Mouse (Mus musculus): Measurements from ENCODE around the gene Pemt. TPM values are rescaled to one million over a fixed set of nuclear protein-coding genes. Genes with fewer than 3 reads are reported as not detected.

Gene Pemt
- polyA plus RNA-seq, 1 experiment from 2014 or later = 6.7 TPM

GRCm38 (mm10) chr11:60073936-60074502, 27.7 kb upstream of the Pemt start:
- H3K9ac ChIP-seq = no peak overlapping the region
- no peak overlapping the region for H3K4me3 ChIP-seq
- 43% methylated on average over 15 of the region's 15 CpGs for WGBS
- 0 out of 2 replicates have a peak, but pooled peaks cover 2% of the 10 kb centered on the region for H3K4me1 ChIP-seq
- no peak overlapping the region for H3K27ac ChIP-seq
- no peak overlapping the region for H3K4me2 ChIP-seq
- H3K27me3 ChIP-seq = no peaks in the 10 kb centered on the region
- ATAC-seq (ENCODE audit: borderline replicate concordance, extremely low read depth, low FRiP score, low TSS enrichment) = no peak
- no peaks in the 10 kb centered on the region for H3K36me3 ChIP-seq
- no peaks in the 10 kb centered on the region for H3K9me3 ChIP-seq

DNA sequence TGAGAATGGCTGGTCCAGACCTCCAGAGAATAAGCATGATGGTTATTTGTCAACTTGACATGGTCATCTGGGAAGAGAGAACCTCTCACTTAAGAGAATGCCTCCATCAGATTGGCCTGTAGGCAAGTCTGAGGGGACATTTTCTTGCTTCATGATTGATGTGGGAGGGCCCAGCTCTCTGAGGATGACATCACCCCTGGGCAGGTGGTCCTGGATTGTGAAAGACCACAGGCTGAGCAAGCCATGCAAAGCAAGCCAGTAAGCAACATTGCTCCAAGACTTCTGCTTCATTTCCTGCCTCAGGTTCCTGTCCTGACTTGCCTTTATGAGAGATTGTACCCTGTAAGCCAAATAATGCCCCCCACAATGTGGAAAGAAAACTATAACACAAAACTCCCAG, 26.8 kb upstream of the Pemt start:
- Histone ChIP-seq H3K4me2 (no peak overlapping the region), H3K36me3 (no peaks in the 10 kb centered on the region), H3K4me1 (0 out of 2 replicates have a peak, but pooled peaks cover 2% of the 10 kb centered on the region), H3K9me3 (no peaks in the 10 kb centered on the region), H3K27ac (no peak overlapping the region), H3K9ac (no peak overlapping the region), H3K27me3 (no peaks in the 10 kb centered on the region), H3K4me3 (no peak overlapping the region)
- no peak for ATAC-seq (ENCODE audit: borderline replicate concordance, extremely low read depth, low FRiP score, low TSS enrichment)

GRCm38 (mm10) chr11:60071221-60071620, 24.9 kb upstream of the Pemt start:
- H3K36me3 ChIP-seq = no peaks in the 10 kb centered on the region
- H3K4me1 ChIP-seq = 0 out of 2 replicates have a peak, but pooled peaks cover 2% of the 10 kb centered on the region
- ATAC-seq (ENCODE audit: borderline replicate concordance, extremely low read depth, low FRiP score, low TSS enrichment) = no peak
- no peaks in the 10 kb centered on the region for H3K27me3 ChIP-seq
- H3K4me3 ChIP-seq = no peak overlapping the region
- no peak overlapping the region for H3K9ac ChIP-seq
- no peaks in the 10 kb centered on the region for H3K9me3 ChIP-seq
- 82% methylated on average over 6 of the region's 6 CpGs for WGBS
- H3K27ac ChIP-seq = no peak overlapping the region
- H3K4me2 ChIP-seq = no peak overlapping the region

DNA sequence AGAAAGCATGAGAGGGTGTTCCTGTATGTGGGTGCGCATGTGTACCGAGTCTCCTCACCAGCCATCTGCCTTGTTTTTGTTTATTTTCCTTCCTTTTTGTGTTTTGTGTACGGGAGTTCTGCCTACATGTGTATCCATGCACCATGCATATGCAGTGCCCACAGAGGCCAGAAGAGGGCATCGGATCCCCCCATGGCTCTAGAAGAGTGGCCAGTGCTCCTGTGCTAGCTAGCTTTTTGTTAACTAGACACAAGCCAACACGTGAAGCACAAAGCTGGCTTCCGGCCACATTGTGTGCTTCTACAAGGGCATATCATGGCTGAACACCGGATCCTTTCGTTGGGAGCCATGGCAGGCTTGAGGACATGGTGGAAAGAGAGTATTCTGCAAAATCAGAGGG, 24.3 kb upstream of the Pemt start:
- H3K9ac ChIP-seq = no peak overlapping the region
- H3K4me2 ChIP-seq = no peak overlapping the region
- no peaks in the 10 kb centered on the region for H3K9me3 ChIP-seq
- H3K4me3 ChIP-seq = no peak overlapping the region
- H3K27ac ChIP-seq = no peak overlapping the region
- WGBS = 30% methylated on average over 8 of the region's 8 CpGs
- H3K4me1 ChIP-seq = 0 out of 2 replicates have a peak, but pooled peaks cover 2% of the 10 kb centered on the region
- H3K36me3 ChIP-seq = no peaks in the 10 kb centered on the region
- no peak; the same call in 1 of the 2 replicates for ATAC-seq (ENCODE audit: borderline replicate concordance, extremely low read depth, low FRiP score, low TSS enrichment)
- H3K27me3 ChIP-seq = no peaks in the 10 kb centered on the region

DNA sequence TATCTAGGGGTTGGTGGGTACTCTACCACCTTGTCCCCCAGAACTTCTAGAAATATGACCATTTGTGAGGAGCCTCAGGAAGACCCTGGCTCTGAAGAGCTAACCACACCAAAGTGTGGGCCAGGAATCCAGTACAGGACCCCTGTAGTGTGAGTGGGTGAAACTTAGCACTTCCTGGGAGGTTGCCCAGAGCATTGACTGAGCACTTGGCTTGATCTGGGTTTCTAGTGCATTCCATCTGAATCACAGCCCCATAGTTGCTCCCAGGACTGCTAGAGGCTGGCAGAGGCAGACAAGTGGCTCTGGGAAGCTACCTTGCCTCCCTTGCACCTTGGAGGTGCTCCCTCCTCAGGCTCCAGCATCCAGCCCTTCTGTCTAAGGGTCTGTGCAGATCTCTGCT, 22.3 kb upstream of the Pemt start:
- Histone ChIP-seq H3K9ac (no peak overlapping the region), H3K4me2 (no peak overlapping the region), H3K27me3 (no peaks in the 10 kb centered on the region), H3K9me3 (no peaks in the 10 kb centered on the region), H3K4me1 (no peaks in the 10 kb centered on the region), H3K27ac (no peak overlapping the region), H3K36me3 (no peaks in the 10 kb centered on the region), H3K4me3 (no peak overlapping the region)
- no peak for ATAC-seq (ENCODE audit: borderline replicate concordance, extremely low read depth, low FRiP score, low TSS enrichment)

GRCm38 (mm10) chr11:60067646-60068045, 21.4 kb upstream of the Pemt start:
- H3K4me2 ChIP-seq = no peak overlapping the region
- no peaks in the 10 kb centered on the region for H3K4me1 ChIP-seq
- no peak overlapping the region for H3K9ac ChIP-seq
- no peak for ATAC-seq (ENCODE audit: borderline replicate concordance, extremely low read depth, low FRiP score, low TSS enrichment)
- no peak overlapping the region for H3K4me3 ChIP-seq
- WGBS = 78% methylated on average over 4 of the region's 4 CpGs
- no peak overlapping the region for H3K27ac ChIP-seq
- H3K36me3 ChIP-seq = no peaks in the 10 kb centered on the region
- no peaks in the 10 kb centered on the region for H3K9me3 ChIP-seq
- no peaks in the 10 kb centered on the region for H3K27me3 ChIP-seq

GRCm38 (mm10) chr11:60065267-60065666, 19.0 kb upstream of the Pemt start:
- Histone ChIP-seq H3K27me3 (no peaks in the 10 kb centered on the region), H3K9ac (no peak overlapping the region), H3K9me3 (no peaks in the 10 kb centered on the region), H3K4me1 (no peaks in the 10 kb centered on the region), H3K27ac (no peak overlapping the region), H3K36me3 (no peaks in the 10 kb centered on the region), H3K4me2 (no peak overlapping the region), H3K4me3 (no peak overlapping the region)
- no peak for ATAC-seq (ENCODE audit: borderline replicate concordance, extremely low read depth, low FRiP score, low TSS enrichment)
- WGBS = 27% methylated on average over 1 of the region's 1 CpGs

DNA sequence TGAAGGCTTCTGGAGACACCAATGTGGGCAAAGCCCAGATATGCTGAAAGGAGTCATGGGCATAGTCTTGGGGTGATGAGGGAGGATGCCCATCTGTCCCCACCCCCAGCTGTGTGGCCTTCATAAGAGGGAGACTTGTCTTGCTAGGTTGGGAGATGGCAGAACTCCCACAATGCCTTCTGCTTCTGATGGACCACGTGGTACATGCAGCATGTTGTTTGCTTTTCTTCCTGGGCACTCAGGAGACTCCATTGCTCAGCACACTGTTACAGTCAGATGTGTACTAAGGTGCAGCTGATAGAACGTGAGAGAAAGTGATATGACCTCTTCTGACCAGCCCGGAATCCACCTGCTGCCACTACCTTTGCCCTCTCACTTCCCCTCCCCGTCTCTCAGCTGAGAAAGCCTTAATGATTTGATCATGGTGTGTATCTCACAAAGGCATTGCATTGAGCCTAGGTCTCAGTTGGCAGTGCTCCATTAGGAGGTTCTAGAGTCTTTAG, 15.3 kb upstream of the Pemt start:
- no peaks in the 10 kb centered on the region for H3K9me3 ChIP-seq
- H3K9ac ChIP-seq = no peak overlapping the region
- H3K27ac ChIP-seq = no peak overlapping the region
- WGBS = 68% methylated on average over 4 of the region's 4 CpGs
- H3K27me3 ChIP-seq = no peaks in the 10 kb centered on the region
- H3K4me1 ChIP-seq = no peaks in the 10 kb centered on the region
- H3K4me2 ChIP-seq = no peak overlapping the region
- ATAC-seq (ENCODE audit: borderline replicate concordance, extremely low read depth, low FRiP score, low TSS enrichment) = no peak
- no peaks in the 10 kb centered on the region for H3K36me3 ChIP-seq
- no peak overlapping the region for H3K4me3 ChIP-seq

DNA sequence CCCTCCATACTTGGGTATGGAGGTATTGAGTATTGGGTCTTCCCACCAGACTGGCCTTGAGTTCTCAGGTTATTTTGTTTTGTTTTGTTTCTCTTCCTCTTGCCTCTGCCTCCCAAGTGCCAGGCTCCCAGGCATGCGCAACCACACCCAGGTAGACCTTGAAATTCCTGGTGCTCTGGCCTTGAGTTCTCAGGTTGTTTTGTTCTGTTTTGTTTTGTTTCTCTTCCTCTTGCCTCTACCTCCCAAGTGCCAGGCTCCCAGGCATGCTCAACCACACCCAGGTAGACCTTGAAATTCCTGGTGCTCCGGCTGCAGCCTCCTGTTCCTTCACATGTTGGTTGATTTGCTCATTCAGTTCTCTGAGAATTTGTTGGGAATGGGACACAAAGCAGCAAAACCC, 13.7 kb upstream of the Pemt start:
- Histone ChIP-seq H3K4me3 (no peak overlapping the region), H3K9ac (no peak overlapping the region), H3K36me3 (no peaks in the 10 kb centered on the region), H3K9me3 (no peaks in the 10 kb centered on the region), H3K4me2 (no peak overlapping the region), H3K27ac (no peak overlapping the region), H3K4me1 (no peaks in the 10 kb centered on the region), H3K27me3 (no peaks in the 10 kb centered on the region)
- no peak for ATAC-seq (ENCODE audit: borderline replicate concordance, extremely low read depth, low FRiP score, low TSS enrichment)
- 97% methylated on average over 2 of the region's 2 CpGs for WGBS

GRCm38 (mm10) chr11:60058441-60058840, 12.2 kb upstream of the Pemt start:
- no peaks in the 10 kb centered on the region for H3K36me3 ChIP-seq
- H3K27me3 ChIP-seq = no peaks in the 10 kb centered on the region
- no peak overlapping the region for H3K4me2 ChIP-seq
- H3K4me3 ChIP-seq = no peak overlapping the region
- H3K9ac ChIP-seq = no peak overlapping the region
- ATAC-seq (ENCODE audit: borderline replicate concordance, extremely low read depth, low FRiP score, low TSS enrichment) = no peak
- H3K27ac ChIP-seq = no peak overlapping the region
- no peaks in the 10 kb centered on the region for H3K4me1 ChIP-seq
- H3K9me3 ChIP-seq = no peaks in the 10 kb centered on the region
- 55% methylated on average over 10 of the region's 10 CpGs for WGBS

DNA sequence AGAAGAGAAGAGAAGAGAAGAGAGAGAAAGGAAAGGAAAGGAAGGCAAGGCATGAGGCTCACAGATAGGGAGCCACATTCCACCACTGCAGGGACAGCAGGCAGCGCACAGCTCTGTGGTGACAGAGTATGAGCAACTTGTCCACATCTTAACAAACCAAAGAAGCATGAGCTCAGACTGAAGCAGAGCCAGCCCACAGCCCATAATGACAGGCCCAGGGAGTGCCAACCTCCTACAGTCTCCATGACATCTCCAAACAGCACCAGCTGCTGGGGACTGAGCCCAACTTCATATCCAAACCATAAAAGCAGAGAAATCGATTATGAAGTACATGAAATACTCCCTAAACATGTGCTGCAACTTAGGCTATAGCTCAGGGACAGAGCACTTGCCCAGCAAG, 11.7 kb upstream of the Pemt start:
- H3K4me3 ChIP-seq = no peak overlapping the region
- no peak for ATAC-seq (ENCODE audit: borderline replicate concordance, extremely low read depth, low FRiP score, low TSS enrichment)
- no peak overlapping the region for H3K27ac ChIP-seq
- no peaks in the 10 kb centered on the region for H3K9me3 ChIP-seq
- H3K27me3 ChIP-seq = no peaks in the 10 kb centered on the region
- 55% methylated on average over 2 of the region's 2 CpGs for WGBS
- H3K4me1 ChIP-seq = no peaks in the 10 kb centered on the region
- H3K4me2 ChIP-seq = no peak overlapping the region
- no peaks in the 10 kb centered on the region for H3K36me3 ChIP-seq
- no peak overlapping the region for H3K9ac ChIP-seq

GRCm38 (mm10) chr11:60056520-60056919, 10.2 kb upstream of the Pemt start:
- H3K4me1 ChIP-seq = no peaks in the 10 kb centered on the region
- H3K27me3 ChIP-seq = no peaks in the 10 kb centered on the region
- WGBS = 75% methylated on average over 6 of the region's 6 CpGs
- no peak for ATAC-seq (ENCODE audit: borderline replicate concordance, extremely low read depth, low FRiP score, low TSS enrichment)
- H3K36me3 ChIP-seq = no peaks in the 10 kb centered on the region
- H3K27ac ChIP-seq = no peak overlapping the region
- H3K4me3 ChIP-seq = no peak overlapping the region
- no peak overlapping the region for H3K9ac ChIP-seq
- no peak overlapping the region for H3K4me2 ChIP-seq
- H3K9me3 ChIP-seq = no peaks in the 10 kb centered on the region

- Histone ChIP-seq H3K4me1 (no peaks in the 10 kb centered on the region; the same call in 1 of the 2 replicates), H3K9me3 (no peaks in the 10 kb centered on the region), H3K4me2 (no peak overlapping the region), H3K27ac (no peak overlapping the region), H3K9ac (no peak overlapping the region), H3K36me3 (no peaks in the 10 kb centered on the region), H3K27me3 (no peaks in the 10 kb centered on the region), H3K4me3 (no peak overlapping the region)
- 87% methylated on average over 2 of the region's 2 CpGs for WGBS
- no peak for ATAC-seq (ENCODE audit: borderline replicate concordance, extremely low read depth, low FRiP score, low TSS enrichment)
Observed at GRCm38 (mm10) chr11:60048841-60049240, 2.6 kb upstream of the Pemt start.
